Mouse (Mus musculus) cerebral cortex, adult 2 months (tissue): ENCODE results near the gene Spats2.

Experiments
- WGBS: fragments of 180-500 bp; shearing (Covaris S2); methylation state at CpG from one replicate; pipeline ENCODE4 v1.1.7; 2018; 5-methylcytosine and 5-hydroxymethylcytosine counted together

The Spats2 gene

GRCm38 (mm10) chr15:99097840-99098492, 27.8 kb upstream of the Spats2 start:
- 1% methylated on average over 39 of the region's 39 CpGs for WGBS

GRCm38 (mm10) chr15:99098493-99098861, 27.2 kb upstream of the Spats2 start:
- 5% methylated on average over 9 of the region's 9 CpGs for WGBS

GRCm38 (mm10) chr15:99099139-99099556, 26.6 kb upstream of the Spats2 start:
- WGBS, result 5% methylated on average over 15 of the region's 15 CpGs

GRCm38 (mm10) chr15:99099984-99100383, 25.7 kb upstream of the Spats2 start:
- WGBS, result 63% methylated on average over 3 of the region's 3 CpGs

GRCm38 (mm10) chr15:99105238-99105637, 20.5 kb upstream of the Spats2 start:
- WGBS, result 81% methylated on average over 7 of the region's 7 CpGs

- 92% methylated on average over 3 of the region's 3 CpGs for WGBS
These were observed 17.9 kb upstream of the Spats2 start for GRCm38 (mm10) chr15:99107866-99108265.

- 95% methylated on average over 3 of the region's 3 CpGs for WGBS
These were observed 14.6 kb upstream of the Spats2 start for GRCm38 (mm10) chr15:99111139-99111538.

- WGBS, result 83% methylated on average over 4 of the region's 4 CpGs
These were observed 13.9 kb upstream of the Spats2 start for GRCm38 (mm10) chr15:99111809-99112208.

- 74% methylated on average over 11 of the region's 11 CpGs for WGBS
These were observed 12.8 kb upstream of the Spats2 start for GRCm38 (mm10) chr15:99112843-99113395.

- 12% methylated on average over 9 of the region's 9 CpGs for WGBS
These were observed 12.2 kb upstream of the Spats2 start for GRCm38 (mm10) chr15:99113396-99113975.

- 61% methylated on average over 14 of the region's 14 CpGs for WGBS
These were observed 11.2 kb upstream of the Spats2 start for GRCm38 (mm10) chr15:99114312-99115064.

GRCm38 (mm10) chr15:99115065-99115423, 10.7 kb upstream of the Spats2 start:
- 93% methylated on average over 7 of the region's 7 CpGs for WGBS

GRCm38 (mm10) chr15:99116539-99116938, 9.2 kb upstream of the Spats2 start:
- 68% methylated on average over 11 of the region's 11 CpGs for WGBS

GRCm38 (mm10) chr15:99120814-99121213, 4.9 kb upstream of the Spats2 start:
- WGBS, result 32% methylated on average over 11 of the region's 11 CpGs

GRCm38 (mm10) chr15:99122642-99123041, 3.1 kb upstream of the Spats2 start:
- WGBS, result 86% methylated on average over 2 of the region's 2 CpGs

GRCm38 (mm10) chr15:99126081-99126815, 532 bp downstream of the Spats2 start:
- WGBS, result under 1% methylated on average over 115 of the region's 115 CpGs

GRCm38 (mm10) chr15:99126816-99127365, 1.2 kb downstream of the Spats2 start:
- 2% methylated on average over 34 of the region's 35 CpGs for WGBS

GRCm38 (mm10) chr15:99127851-99128522, 2.3 kb downstream of the Spats2 start:
- WGBS, result 67% methylated on average over 6 of the region's 6 CpGs

- 81% methylated on average over 11 of the region's 11 CpGs for WGBS
These were observed 3.7 kb downstream of the Spats2 start for GRCm38 (mm10) chr15:99129441-99129840.

GRCm38 (mm10) chr15:99129956-99130910, 4.5 kb downstream of the Spats2 start:
- 77% methylated on average over 22 of the region's 22 CpGs for WGBS
